Mouse (Mus musculus): ENCODE measurements around the gene Ccdc9.

DNA sequence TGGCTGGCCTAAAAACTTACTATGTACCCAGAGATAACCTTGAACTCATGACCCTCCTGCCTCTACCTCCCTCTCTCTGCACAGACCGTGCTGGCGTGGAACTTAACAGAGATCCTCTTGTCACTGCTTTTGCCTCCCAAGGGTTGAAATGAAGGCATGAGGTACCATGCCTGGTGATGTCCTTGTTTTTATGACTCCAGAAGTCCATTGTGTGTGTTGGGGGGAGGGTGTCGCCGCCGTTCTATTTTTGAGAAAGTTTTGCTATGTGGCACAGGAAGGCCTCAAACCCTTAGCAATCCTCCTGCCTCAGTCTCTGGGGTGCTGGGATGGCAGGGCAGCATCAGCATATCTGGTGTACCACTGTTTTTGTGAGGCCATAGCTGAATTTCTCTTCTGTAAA, 12.3 kb upstream of the Ccdc9 start:
- no peak for TF ChIP-seq POLR2A (IDR thresholded peaks at IDR 0.05; ENCODE audit: insufficient read depth, low read depth, low read length)
- TF ChIP-seq CTCF (IDR thresholded peaks at IDR 0.05; ENCODE audit: insufficient read depth, low read depth, low read length), result no peak
